Mouse (Mus musculus) limb, embryonic 10.5 days (tissue): ENCODE results near the gene Fgfr2. TPM values are rescaled to one million over a fixed set of nuclear protein-coding genes. Genes with fewer than 3 reads are reported as not detected.

Source experiments
- DNase-seq: peaks from one replicate; pipeline ENCODE4 v3.0.0-alpha.2; 2017; ENCODE audit warnings: low spot score
- H3K27ac ChIP-seq: fragments of 300-500 bp; sonication (generic); 2 replicates; pipeline ENCODE4 v1.5.1; 2016; ENCODE audit warnings: mild to moderate bottlenecking
- H3K27me3 ChIP-seq: fragments of 300-500 bp; sonication (generic); 2 replicates; pipeline ENCODE4 v1.6.1; 2016; ENCODE audit warnings: low read depth, mild to moderate bottlenecking; ENCODE audit not compliant: poor library complexity, severe bottlenecking
- H3K36me3 ChIP-seq: fragments of 300-500 bp; sonication (generic); 2 replicates; pipeline ENCODE4 v1.6.1; 2016; ENCODE audit warnings: mild to moderate bottlenecking, moderate library complexity
- H3K4me1 ChIP-seq: fragments of 300-500 bp; sonication (generic); 2 replicates; pipeline ENCODE4 v1.6.1; 2016
- H3K4me3 ChIP-seq: fragments of 300-500 bp; sonication (generic); 2 replicates; pipeline ENCODE4 v1.5.1; 2016; ENCODE audit warnings: mild to moderate bottlenecking, moderate library complexity
- H3K9me3 ChIP-seq: fragments of 300-500 bp; sonication (generic); replicated peaks from 2 replicates; pipeline ENCODE4 v1.6.1; 2016; ENCODE audit warnings: mild to moderate bottlenecking
- WGBS: fragments of 180-500 bp; shearing (Covaris S2); methylation state at CpG from one replicate; pipeline ENCODE4 v1.1.7; 2016; 5-methylcytosine and 5-hydroxymethylcytosine counted together
- polyA plus RNA-seq: library from polyadenylated mRNA; unstranded; fragments of >200 nt; fragmentation: Nextera tagmentation; extraction: Ambion mirVana; gene quantifications from 2 replicates; pipeline ENCODE4 v1.2.1, GENCODE M21; 2016

Gene Fgfr2
- polyA plus RNA-seq, 1 experiment from 2014 or later: 64.4 TPM

GRCm38 (mm10) chr7:131677126-131677525 is 1446.0 kb downstream of the Fgfr2 start:
- no peaks in the 10 kb centered on the region for H3K9me3 ChIP-seq
- H3K36me3 ChIP-seq: no peaks in the 10 kb centered on the region
- no peaks in the 10 kb centered on the region for H3K27me3 ChIP-seq
- no peak overlapping the region for H3K4me3 ChIP-seq
- no peak for DNase-seq
- H3K27ac ChIP-seq: no peak overlapping the region
- H3K4me1 ChIP-seq: peaks cover 17% of the 10 kb centered on the region
- 94% methylated on average over 2 of the region's 2 CpGs for WGBS

DNA sequence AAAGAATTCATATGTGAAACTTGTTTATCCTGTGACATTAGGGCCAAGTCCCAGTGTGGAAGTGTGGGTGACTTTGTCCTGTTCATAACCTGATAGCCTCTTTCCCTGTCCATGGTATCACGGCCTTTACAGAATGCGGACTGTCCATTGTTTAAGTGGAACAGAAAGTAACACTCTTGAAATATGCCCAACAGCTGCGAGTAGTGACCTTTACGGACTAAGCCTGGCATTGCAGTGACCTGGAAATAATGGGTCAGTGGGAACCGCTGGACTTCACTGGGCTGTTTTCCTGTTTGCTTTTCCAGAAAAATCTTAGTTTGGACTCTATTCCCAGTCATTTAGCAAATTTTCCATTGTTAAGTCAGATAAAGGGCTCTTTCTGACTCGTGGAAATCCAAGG is 1452.6 kb downstream of the Fgfr2 start:
- Histone ChIP-seq H3K27me3 (no peaks in the 10 kb centered on the region), H3K9me3 (no peaks in the 10 kb centered on the region)
- 84% methylated on average over 6 of the region's 6 CpGs for WGBS

GRCm38 (mm10) chr7:131669326-131669725 is 1453.8 kb downstream of the Fgfr2 start:
- no peak for DNase-seq
- Histone ChIP-seq H3K4me1 (peaks cover 34% of the 10 kb centered on the region), H3K27ac (no peak overlapping the region), H3K36me3 (no peaks in the 10 kb centered on the region), H3K4me3 (no peak overlapping the region), H3K27me3 (no peaks in the 10 kb centered on the region), H3K9me3 (no peaks in the 10 kb centered on the region)
- 89% methylated on average over 4 of the region's 4 CpGs for WGBS

More for the DNA sequence above, 1452.6 kb downstream of the Fgfr2 start:
- peaks cover 29% of the 10 kb centered on the region for H3K4me1 ChIP-seq
- DNase-seq: no peak
- H3K27ac ChIP-seq: no peak overlapping the region
- H3K36me3 ChIP-seq: no peaks in the 10 kb centered on the region
- H3K4me3 ChIP-seq: no peak overlapping the region

GRCm38 (mm10) chr7:131660726-131661125 is 1462.4 kb downstream of the Fgfr2 start:
- Histone ChIP-seq H3K4me1 (peaks cover 16% of the 10 kb centered on the region), H3K4me3 (no peak overlapping the region), H3K36me3 (no peaks in the 10 kb centered on the region), H3K27ac (no peak overlapping the region), H3K9me3 (no peaks in the 10 kb centered on the region), H3K27me3 (no peaks in the 10 kb centered on the region)
- DNase-seq: no peak
- 100% methylated on average over 1 of the region's 1 CpGs for WGBS

- H3K27ac ChIP-seq: no peak overlapping the region
- peaks cover 28% of the 10 kb centered on the region for H3K4me1 ChIP-seq
- WGBS: 53% methylated on average over 7 of the region's 7 CpGs
- no peaks in the 10 kb centered on the region for H3K36me3 ChIP-seq
- DNase-seq: no peak
- no peaks in the 10 kb centered on the region for H3K9me3 ChIP-seq
- H3K4me3 ChIP-seq: no peak overlapping the region
- H3K27me3 ChIP-seq: peaks cover 22% of the 10 kb centered on the region; the same call in 1 of the 2 replicates
These were observed 1467.1 kb downstream of the Fgfr2 start for GRCm38 (mm10) chr7:131656017-131656416.

DNA sequence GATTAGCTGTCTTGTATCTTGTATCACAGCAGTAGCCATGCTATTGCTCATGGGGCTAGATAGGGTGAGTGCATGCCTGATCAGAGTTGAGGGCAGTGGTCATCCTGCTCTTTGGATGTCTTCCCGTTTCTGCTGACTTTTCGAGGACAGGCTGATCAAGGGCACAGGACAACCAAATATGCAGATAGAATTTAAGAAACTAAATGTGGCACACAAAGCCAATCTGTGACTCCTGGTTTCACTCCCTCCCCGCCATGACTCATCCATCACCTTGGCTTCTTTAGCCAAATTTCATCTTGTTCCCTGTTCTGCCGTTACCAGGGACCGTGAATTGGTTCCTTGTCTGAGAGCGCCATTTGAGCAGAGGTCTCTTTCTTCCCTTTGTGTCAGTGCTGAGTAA is 1469.7 kb downstream of the Fgfr2 start:
- Histone ChIP-seq H3K36me3 (no peaks in the 10 kb centered on the region), H3K9me3 (no peaks in the 10 kb centered on the region), H3K27ac (no peak overlapping the region), H3K4me3 (no peak overlapping the region), H3K4me1 (peaks cover 42% of the 10 kb centered on the region), H3K27me3 (peaks cover 31% of the 10 kb centered on the region; the same call in 1 of the 2 replicates)
- DNase-seq: no peak
- 89% methylated on average over 6 of the region's 6 CpGs for WGBS

DNA sequence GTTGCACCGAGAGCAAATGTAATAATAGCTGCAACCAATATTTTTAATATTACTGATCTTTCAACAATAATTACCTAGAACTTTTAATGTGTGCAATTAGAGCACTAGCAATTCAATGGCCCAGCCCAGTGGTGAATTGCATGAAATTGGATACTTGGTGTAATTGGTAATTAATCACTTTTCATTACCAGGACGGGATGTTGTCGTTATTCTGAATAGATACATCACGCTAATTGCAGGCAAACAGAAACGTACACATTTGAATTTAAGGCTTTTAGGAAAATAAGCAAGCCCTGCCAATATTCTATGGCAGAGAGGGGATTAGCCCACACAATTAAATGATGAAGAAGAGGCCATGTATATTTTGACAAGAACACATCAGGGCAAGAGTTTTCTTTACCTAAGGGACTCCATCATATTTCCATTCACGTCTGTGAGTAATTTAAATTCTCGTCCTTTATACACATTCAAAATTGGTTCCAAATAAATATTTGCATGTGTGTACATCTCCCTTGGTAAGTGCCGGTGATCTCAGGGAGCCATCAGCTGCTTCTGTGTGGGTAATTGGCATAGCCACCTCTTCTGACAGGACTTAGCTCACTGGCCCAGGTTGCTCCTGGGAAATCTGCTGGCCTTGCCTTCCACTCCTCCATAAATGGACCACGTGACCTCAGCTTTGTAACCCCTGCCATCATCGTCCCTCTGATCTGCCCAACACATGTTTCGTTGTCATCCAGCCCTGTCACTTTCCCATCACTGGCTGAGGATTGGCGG is 1471.0 kb downstream of the Fgfr2 start:
- H3K4me3 ChIP-seq: no peak overlapping the region
- H3K27ac ChIP-seq: no peak overlapping the region
- peaks cover 34% of the 10 kb centered on the region for H3K27me3 ChIP-seq
- DNase-seq: no peak
- H3K9me3 ChIP-seq: no peaks in the 10 kb centered on the region
- H3K4me1 ChIP-seq: peaks cover 55% of the 10 kb centered on the region
- H3K36me3 ChIP-seq: no peaks in the 10 kb centered on the region
- 65% methylated on average over 12 of the region's 12 CpGs for WGBS

DNA sequence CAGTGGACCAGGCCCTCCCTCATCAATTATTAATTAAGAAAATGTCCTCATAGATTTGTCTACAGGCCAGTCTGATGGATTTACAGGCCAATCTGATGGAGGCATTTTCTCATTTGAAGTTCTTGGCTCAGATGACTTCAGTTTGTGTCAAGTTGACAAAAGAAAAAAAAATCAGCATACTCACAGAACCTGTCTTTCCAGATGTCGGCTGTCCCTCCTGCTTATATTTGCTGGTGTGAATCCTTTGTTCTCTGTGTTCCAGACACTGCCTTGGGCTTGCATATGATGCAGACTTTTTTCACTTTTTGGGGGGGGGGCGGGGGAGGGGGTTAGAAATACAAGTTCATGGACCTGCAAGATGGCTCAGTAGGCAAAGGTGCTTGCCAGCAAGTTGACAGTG is 1472.9 kb downstream of the Fgfr2 start:
- H3K27me3 ChIP-seq: peaks cover 52% of the 10 kb centered on the region
- H3K36me3 ChIP-seq: no peaks in the 10 kb centered on the region
- no peak for DNase-seq
- H3K4me1 ChIP-seq: peaks cover 52% of the 10 kb centered on the region
- H3K9me3 ChIP-seq: no peaks in the 10 kb centered on the region
- WGBS: 62% methylated on average over 2 of the region's 2 CpGs
- no peak overlapping the region for H3K27ac ChIP-seq
- no peak overlapping the region for H3K4me3 ChIP-seq

DNA sequence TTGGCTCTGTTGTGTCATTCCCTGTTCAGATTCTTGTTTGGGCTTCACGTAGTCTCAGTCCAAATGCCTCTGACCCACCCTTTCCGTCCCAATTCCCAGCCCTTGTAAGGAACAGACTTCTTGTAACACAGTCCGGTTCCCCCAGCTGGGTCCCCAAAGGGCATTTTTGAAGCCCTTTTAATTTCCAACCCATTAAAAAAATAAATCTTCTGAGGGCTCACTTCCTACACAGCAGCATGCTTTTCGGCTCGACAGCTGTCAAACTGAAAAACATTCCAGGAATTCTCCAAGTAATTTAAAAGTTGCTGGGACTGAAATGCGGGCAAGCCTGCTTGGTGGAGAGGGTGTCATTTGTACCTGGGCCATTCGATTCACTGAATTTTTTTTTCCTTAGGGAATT is 1474.9 kb downstream of the Fgfr2 start:
- WGBS: 32% methylated on average over 7 of the region's 7 CpGs
- peaks cover 60% of the 10 kb centered on the region for H3K27me3 ChIP-seq
- DNase-seq: no peak
- no peak overlapping the region for H3K27ac ChIP-seq
- no peaks in the 10 kb centered on the region for H3K9me3 ChIP-seq
- H3K36me3 ChIP-seq: no peaks in the 10 kb centered on the region
- H3K4me1 ChIP-seq: peaks cover 72% of the 10 kb centered on the region
- no peak overlapping the region for H3K4me3 ChIP-seq

GRCm38 (mm10) chr7:131647583-131647982 is 1475.6 kb downstream of the Fgfr2 start:
- DNase-seq: no peak
- Histone ChIP-seq H3K9me3 (no peaks in the 10 kb centered on the region), H3K36me3 (no peaks in the 10 kb centered on the region), H3K27ac (no peak overlapping the region), H3K27me3 (peaks cover 60% of the 10 kb centered on the region), H3K4me1 (peaks cover 75% of the 10 kb centered on the region), H3K4me3 (no peak overlapping the region)
- WGBS: 59% methylated on average over 3 of the region's 3 CpGs

DNA sequence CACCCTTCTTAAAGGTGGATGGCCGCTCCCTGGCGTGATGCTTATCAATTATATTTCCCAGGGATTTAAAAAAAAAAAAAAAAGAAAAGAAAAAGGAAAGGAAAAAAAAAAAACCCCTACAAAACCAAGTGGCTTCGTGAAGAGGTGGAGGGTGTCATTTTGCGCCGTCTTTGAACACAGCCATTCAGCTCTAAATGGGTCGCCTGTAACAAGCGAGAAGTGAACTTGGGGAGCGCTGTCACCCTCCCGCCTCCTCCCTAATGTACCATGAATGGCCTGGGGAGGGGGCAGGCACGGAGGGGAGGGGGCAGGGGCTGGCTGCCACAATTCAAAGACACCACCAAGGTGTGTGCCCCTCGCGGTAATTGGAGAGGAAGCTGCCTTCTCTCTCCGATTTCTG is 1478.6 kb downstream of the Fgfr2 start:
- H3K4me1 ChIP-seq: peaks cover 52% of the 10 kb centered on the region
- H3K36me3 ChIP-seq: no peaks in the 10 kb centered on the region
- DNase-seq: no peak
- peak overlapping the region; percentile 36 for H3K4me3 ChIP-seq
- H3K9me3 ChIP-seq: no peaks in the 10 kb centered on the region
- 0% methylated on average over 13 of the region's 13 CpGs for WGBS
- no peak overlapping the region for H3K27ac ChIP-seq
- peaks cover 82% of the 10 kb centered on the region for H3K27me3 ChIP-seq

DNA sequence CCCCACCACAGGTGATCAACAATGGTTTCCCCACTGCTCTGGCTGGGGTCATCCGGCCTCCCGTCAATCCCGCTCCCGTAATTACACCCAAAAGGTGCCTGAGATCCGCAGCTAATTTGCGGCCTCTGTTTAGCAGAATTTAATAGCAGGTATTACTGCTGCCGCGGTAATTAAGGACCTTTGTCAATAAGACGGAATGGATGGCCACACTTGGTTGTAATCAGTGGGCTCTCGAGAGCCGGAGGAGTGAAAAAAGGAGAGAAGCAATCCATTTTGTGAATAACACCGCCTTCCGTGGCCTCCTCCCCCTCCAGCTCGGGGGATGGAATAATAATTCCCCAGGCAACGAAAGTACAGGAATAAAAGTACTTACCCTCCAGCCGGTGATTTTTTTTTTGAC is 1479.1 kb downstream of the Fgfr2 start:
- H3K27me3 ChIP-seq: peaks cover 83% of the 10 kb centered on the region
- peak overlapping the region; percentile 36 for H3K4me3 ChIP-seq
- no peak overlapping the region for H3K27ac ChIP-seq
- WGBS: under 1% methylated on average over 16 of the region's 16 CpGs
- H3K36me3 ChIP-seq: no peaks in the 10 kb centered on the region
- peaks cover 47% of the 10 kb centered on the region for H3K4me1 ChIP-seq
- no peak for DNase-seq
- no peaks in the 10 kb centered on the region for H3K9me3 ChIP-seq

DNA sequence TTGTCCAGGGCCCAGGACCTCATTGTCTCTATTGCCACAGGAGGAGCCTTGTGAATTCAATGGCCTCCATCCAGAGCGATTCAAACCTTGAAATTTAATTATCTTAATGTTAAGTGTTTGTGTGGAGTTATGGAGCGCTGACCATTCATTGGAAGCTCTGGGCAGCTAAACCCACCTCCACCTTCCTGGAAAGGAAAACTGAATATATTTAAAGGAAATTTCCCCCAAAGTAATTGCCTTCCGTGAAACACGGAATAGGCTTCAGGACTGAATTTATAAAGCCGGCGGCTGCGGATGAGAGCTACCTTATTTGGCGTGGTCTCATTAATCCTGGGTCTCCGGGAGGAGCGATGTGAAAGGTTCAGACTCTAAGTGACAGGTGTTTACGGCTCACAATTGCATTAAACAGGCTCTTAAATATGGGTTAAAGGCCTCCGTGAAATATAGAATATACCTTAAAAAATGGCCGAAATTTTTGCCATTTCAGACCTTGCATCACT is 1479.8 kb downstream of the Fgfr2 start:
- Histone ChIP-seq H3K36me3 (no peaks in the 10 kb centered on the region), H3K4me3 (peak overlapping the region; percentile 36), H3K27ac (no peak overlapping the region), H3K9me3 (no peaks in the 10 kb centered on the region), H3K27me3 (peaks cover 89% of the 10 kb centered on the region), H3K4me1 (peaks cover 40% of the 10 kb centered on the region)
- WGBS: 17% methylated on average over 13 of the region's 13 CpGs
- DNase-seq: no peak
